Mouse (Mus musculus) right cerebral cortex, adult 18-20 months (tissue): ENCODE measurements around the gene Stambp.

ENCODE experiments used
- DNase-seq: peaks from one replicate; pipeline ENCODE4 v3.0.0; 2022; ENCODE audit warnings: mixed read lengths

Stambp gene

GRCm38 (mm10) chr6:83501524-83502310 is 70.8 kb downstream of the Stambp start:
- DNase-seq: no peak

- no peak for DNase-seq
Measured at GRCm38 (mm10) chr6:83500462-83500861, 72.1 kb downstream of the Stambp start.

- peak; percentile 77 for DNase-seq
Measured at GRCm38 (mm10) chr6:83499078-83499477, 73.5 kb downstream of the Stambp start.

GRCm38 (mm10) chr6:83496753-83497710 is 75.5 kb downstream of the Stambp start:
- DNase-seq: no peak

- no peak for DNase-seq
Measured at GRCm38 (mm10) chr6:83496009-83496752, 76.3 kb downstream of the Stambp start.
